8 mouse cellular contexts compared by ENCODE assay signal in genomic region chr10:70519640-70520099, GRCm38 (mm10).
A peak's percentile ranks its signal among the peaks of the same experiment; 100 is the strongest.
DNase-seq lines count a peak whose midpoint lies in the region; ATAC-seq and TF ChIP-seq lines count a peak whose summit lies in the region.

No protein-coding gene starts in this region.

- H3K4me1 ChIP-seq in heart, embryonic 12.5 days (replicated peaks) = peaks cover 16% of the 10 kb centered on the region
- peaks cover 4% of the 10 kb centered on the region; the same call in 1 of the 2 replicates for H3K4me1 ChIP-seq in embryonic facial prominence, embryonic 11.5 days (ENCODE audit: control insufficient read depth, insufficient read depth, low read length)
- H3K4me1 ChIP-seq in intestine, postnatal 0 days (replicated peaks; ENCODE audit: control insufficient read depth, insufficient read depth, low read length) = no peaks in the 10 kb centered on the region
- H3K4me1 ChIP-seq in stomach, postnatal 0 days (replicated peaks; ENCODE audit: control insufficient read depth, insufficient read depth) = no peaks in the 10 kb centered on the region

- 0 out of 2 replicates have a peak, but pooled peaks cover 3% of the 10 kb centered on the region for H3K9me3 ChIP-seq in heart, embryonic 12.5 days (replicated peaks)
- H3K9me3 ChIP-seq in embryonic facial prominence, embryonic 11.5 days (replicated peaks; ENCODE audit: control insufficient read depth, low read length) = no peaks in the 10 kb centered on the region
- no peaks in the 10 kb centered on the region for H3K9me3 ChIP-seq in intestine, postnatal 0 days (ENCODE audit: control insufficient read depth)
- no peaks in the 10 kb centered on the region for H3K9me3 ChIP-seq in stomach, postnatal 0 days (ENCODE audit: control insufficient read depth, low read length)

- 0 out of 2 replicates have a peak, but pooled peaks have one; percentile 30 for ATAC-seq in heart, embryonic 12.5 days (ENCODE audit: insufficient number of reproducible peaks, low FRiP score)
- peak; percentile 14; the same call in 1 of the 2 replicates for ATAC-seq in embryonic facial prominence, embryonic 11.5 days (replicated peaks; ENCODE audit: insufficient number of reproducible peaks, low FRiP score, low TSS enrichment, low read depth)
- no peak for ATAC-seq in intestine, postnatal 0 days
- ATAC-seq in stomach, postnatal 0 days (ENCODE audit: low FRiP score, low TSS enrichment) = no peak

- no peak for TF ChIP-seq EP300 in stomach, postnatal 0 days (optimal IDR thresholded peaks at IDR 0.05)

- DNase-seq in heart, postnatal 10 days = no peak
- no peak for DNase-seq in embryonic facial prominence, embryonic 11.5 days (ENCODE audit: low spot score)
- no peak for DNase-seq in stomach, postnatal 0 days (ENCODE audit: low spot score)
- DNase-seq in urinary bladder, adult 18-20 months (ENCODE audit: low spot score in 2 of 2) = no peak
- no peak for DNase-seq in B cell, adult 2 months

- peaks cover 13% of the 10 kb centered on the region for H3K27me3 ChIP-seq in heart, embryonic 12.5 days (replicated peaks)
- no peaks in the 10 kb centered on the region for H3K27me3 ChIP-seq in C2C12 (ENCODE audit: control insufficient read depth, insufficient read depth, insufficient read length)
- no peaks in the 10 kb centered on the region for H3K27me3 ChIP-seq in embryonic facial prominence, embryonic 11.5 days (ENCODE audit: control insufficient read depth, insufficient read depth, low read length)
- no peaks in the 10 kb centered on the region for H3K27me3 ChIP-seq in intestine, postnatal 0 days (replicated peaks; ENCODE audit: control insufficient read depth, insufficient read depth, low read length)
- H3K27me3 ChIP-seq in stomach, postnatal 0 days (ENCODE audit: control insufficient read depth, insufficient read depth, low read length) = no peaks in the 10 kb centered on the region

- TF ChIP-seq CTCF in C2C12 (IDR thresholded peaks at IDR 0.05; ENCODE audit: control insufficient read depth, insufficient read depth, insufficient read length) = no peak
- TF ChIP-seq CTCF in intestine, postnatal 0 days (IDR thresholded peaks at IDR 0.05; ENCODE audit: low read depth) = no peak
- TF ChIP-seq CTCF in stomach, postnatal 0 days (IDR thresholded peaks at IDR 0.05; ENCODE audit: low read depth) = no peak

- peak overlapping the region; percentile 85 for H3K4me2 ChIP-seq in heart, embryonic 12.5 days
- H3K4me2 ChIP-seq in embryonic facial prominence, embryonic 11.5 days (ENCODE audit: low read depth, low read length) = peak overlapping the region; percentile 72
- H3K4me2 ChIP-seq in intestine, postnatal 0 days (replicated peaks; ENCODE audit: low read depth) = peak overlapping the region; percentile 71
- no peak overlapping the region for H3K4me2 ChIP-seq in stomach, postnatal 0 days (replicated peaks; ENCODE audit: low read depth)

- H3K9ac ChIP-seq in heart, embryonic 12.5 days = peak overlapping the region; percentile 55; the same call in 1 of the 2 replicates
- H3K9ac ChIP-seq in embryonic facial prominence, embryonic 11.5 days (replicated peaks; ENCODE audit: low read length) = peak overlapping the region; percentile 46
- no peak overlapping the region for H3K9ac ChIP-seq in intestine, postnatal 0 days (ENCODE audit: low read depth, low read length)
- H3K9ac ChIP-seq in stomach, postnatal 0 days (ENCODE audit: low read length) = no peak overlapping the region

- H3K79me3 ChIP-seq in C2C12 (ENCODE audit: low read depth) = no peaks in the 10 kb centered on the region

- no peak overlapping the region for H3K27ac ChIP-seq in heart, embryonic 12.5 days (ENCODE audit: poor library complexity, severe bottlenecking)
- no peak overlapping the region for H3K27ac ChIP-seq in embryonic facial prominence, embryonic 11.5 days (replicated peaks; ENCODE audit: low read depth, low read length)
- no peak overlapping the region for H3K27ac ChIP-seq in intestine, postnatal 0 days (ENCODE audit: low read depth, low read length)
- no peak overlapping the region for H3K27ac ChIP-seq in stomach, postnatal 0 days (replicated peaks)

- 8% methylated on average over 14 of the region's 14 CpGs for WGBS in heart, embryonic 12.5 days
- WGBS in embryonic facial prominence, embryonic 11.5 days = 7% methylated on average over 14 of the region's 14 CpGs
- 21% methylated on average over 14 of the region's 14 CpGs for WGBS in intestine, postnatal 0 days
- 13% methylated on average over 14 of the region's 14 CpGs for WGBS in stomach, postnatal 0 days

- peak overlapping the region; percentile 50 for H3K4me3 ChIP-seq in heart, embryonic 12.5 days
- no peak overlapping the region for H3K4me3 ChIP-seq in C2C12 (ENCODE audit: insufficient read depth, poor library complexity, severe bottlenecking)
- peak overlapping the region; percentile 36 for H3K4me3 ChIP-seq in embryonic facial prominence, embryonic 11.5 days (ENCODE audit: low read depth, low read length)
- no peak overlapping the region for H3K4me3 ChIP-seq in intestine, postnatal 0 days (ENCODE audit: low read depth, low read length)
- H3K4me3 ChIP-seq in stomach, postnatal 0 days (ENCODE audit: low read depth, low read length) = peak overlapping the region; percentile 35; the same call in 1 of the 2 replicates

- no peaks in the 10 kb centered on the region for H3K79me2 ChIP-seq in C2C12 (ENCODE audit: control insufficient read depth, insufficient read depth)

- no peaks in the 10 kb centered on the region for H3K36me3 ChIP-seq in heart, embryonic 12.5 days
- H3K36me3 ChIP-seq in C2C12 (ENCODE audit: control insufficient read depth, insufficient read depth) = no peaks in the 10 kb centered on the region
- H3K36me3 ChIP-seq in embryonic facial prominence, embryonic 11.5 days (replicated peaks; ENCODE audit: control insufficient read depth, insufficient read depth, low read depth, low read length) = no peaks in the 10 kb centered on the region
- no peaks in the 10 kb centered on the region for H3K36me3 ChIP-seq in intestine, postnatal 0 days (ENCODE audit: control insufficient read depth, insufficient read depth)
- H3K36me3 ChIP-seq in stomach, postnatal 0 days (ENCODE audit: control insufficient read depth, insufficient read depth, low read length) = no peaks in the 10 kb centered on the region

- H3ac ChIP-seq in C2C12 (ENCODE audit: control insufficient read depth, insufficient read length, low read depth) = no peak overlapping the region

- intact Hi-C loops in heart, postnatal 10 days (cut with DNase I) = no loop called here

TF ChIP-seq in C2C12, 6 proteins besides CTCF, POLR2A, EP300 and RAD21:
- TF ChIP-seq MYOG (IDR thresholded peaks at IDR 0.05; ENCODE audit: control insufficient read depth, extremely low read depth, insufficient read length) = no peak
- peak; percentile 56 for TF ChIP-seq MYOD1 (IDR thresholded peaks at IDR 0.05; ENCODE audit: control insufficient read depth, insufficient read length, low read depth)
- peak; percentile 9 for TF ChIP-seq MAX (IDR thresholded peaks at IDR 0.05)

Comparison
In these comparisons a context has a peak if more than half of its experiments do, and no peak if none do; other contexts are left out.
1. ATAC-seq: peak in heart, embryonic 12.5 days (single experiment) and embryonic facial prominence, embryonic 11.5 days (single experiment); none in intestine, postnatal 0 days (single experiment) and stomach, postnatal 0 days (single experiment).
2. H3K4me3 ChIP-seq: peak in heart, embryonic 12.5 days (single experiment), embryonic facial prominence, embryonic 11.5 days (single experiment) and stomach, postnatal 0 days (single experiment); none in C2C12 (single experiment) and intestine, postnatal 0 days (single experiment).
3. H3K9ac ChIP-seq: peak in heart, embryonic 12.5 days (single experiment) and embryonic facial prominence, embryonic 11.5 days (single experiment); none in intestine, postnatal 0 days (single experiment) and stomach, postnatal 0 days (single experiment).